Mouse (Mus musculus) forebrain, postnatal 0 days (tissue): ENCODE measurements around the gene Topors. TPM values are rescaled to one million over a fixed set of nuclear protein-coding genes. Genes with fewer than 3 reads are reported as not detected.
A peak's percentile ranks its signal among the peaks of the same experiment; 100 is the strongest.
"Not testable (repeated sequence)": the region's sequence is repeated elsewhere in the genome, so short reads cannot be mapped to it uniquely, and the experiment has no call there.

Experiments used
- ATAC-seq: fragments of 200-750 bp; cut with Nextera tagmentation; 2 replicates; pipeline ENCODE4 v1.8.0; 2017; ENCODE audit warnings: mild to moderate bottlenecking, moderate library complexity
- DNase-seq: peaks from one replicate; pipeline ENCODE4 v3.0.0-alpha.2; 2015
- H3K27ac ChIP-seq: fragments of 300-500 bp; sonication (generic); 2 replicates; pipeline ENCODE4 v1.5.1; 2014; ENCODE audit warnings: low read depth, mild to moderate bottlenecking, antibody characterized with exemption, low read length, moderate library complexity, mixed read lengths
- H3K27me3 ChIP-seq: fragments of 300-500 bp; sonication (generic); 2 replicates; pipeline ENCODE4 v1.6.1; 2014; ENCODE audit warnings: mild to moderate bottlenecking, low read length, mixed read lengths; ENCODE audit not compliant: insufficient read depth
- H3K36me3 ChIP-seq: fragments of 300-500 bp; sonication (generic); 2 replicates; pipeline ENCODE4 v1.6.1; 2014; ENCODE audit warnings: mild to moderate bottlenecking, moderate library complexity; ENCODE audit not compliant: insufficient read depth
- H3K4me1 ChIP-seq: fragments of 300-500 bp; sonication (generic); 2 replicates; pipeline ENCODE4 v1.6.1; 2014; ENCODE audit warnings: antibody characterized with exemption; ENCODE audit not compliant: insufficient read depth
- H3K4me2 ChIP-seq: fragments of 300-500 bp; sonication (generic); 2 replicates; pipeline ENCODE4 v1.6.1; 2014; ENCODE audit warnings: low read depth, mild to moderate bottlenecking, moderate library complexity
- H3K4me3 ChIP-seq: fragments of 300-500 bp; sonication (generic); 2 replicates; pipeline ENCODE4 v1.5.1; 2014; ENCODE audit warnings: low read depth, low read length, mixed read lengths
- H3K9ac ChIP-seq: fragments of 300-500 bp; sonication (generic); 2 replicates; pipeline ENCODE4 v1.6.1; 2014; ENCODE audit warnings: mild to moderate bottlenecking
- H3K9me3 ChIP-seq: fragments of 300-500 bp; sonication (generic); 2 replicates; pipeline ENCODE4 v1.6.1; 2016; ENCODE audit warnings: low read length
- CTCF ChIP-seq: sonication (generic); IDR thresholded peaks from 2 replicates; pipeline ENCODE4 v1.5.1; 2016; ENCODE audit warnings: antibody characterized with exemption, control low read depth, low read depth
- WGBS: fragments of 180-500 bp; shearing (Covaris S2); extraction: QIAGEN DNeasy Blood & Tissue Kit; methylation state at CpG from one replicate; pipeline ENCODE4 v1.1.7; 2014; 5-methylcytosine and 5-hydroxymethylcytosine counted together
- polyA plus RNA-seq: library from polyadenylated mRNA; unstranded; fragments of >200 nt; fragmentation: Nextera tagmentation; extraction: Ambion mirVana; gene quantifications from 2 replicates; pipeline ENCODE4 v1.2.1, GENCODE M21; 2015
- total RNA-seq: library from RNA; depleted of rRNA; stranded (reverse); fragments of >200 nt; gene quantifications from 2 replicates; pipeline ENCODE4 v1.2.3, GENCODE M21; 2014

Topors gene
- total and polyA plus RNA-seq, 2 experiments from 2014 or later = 29.4 to 35.1 TPM

DNA sequence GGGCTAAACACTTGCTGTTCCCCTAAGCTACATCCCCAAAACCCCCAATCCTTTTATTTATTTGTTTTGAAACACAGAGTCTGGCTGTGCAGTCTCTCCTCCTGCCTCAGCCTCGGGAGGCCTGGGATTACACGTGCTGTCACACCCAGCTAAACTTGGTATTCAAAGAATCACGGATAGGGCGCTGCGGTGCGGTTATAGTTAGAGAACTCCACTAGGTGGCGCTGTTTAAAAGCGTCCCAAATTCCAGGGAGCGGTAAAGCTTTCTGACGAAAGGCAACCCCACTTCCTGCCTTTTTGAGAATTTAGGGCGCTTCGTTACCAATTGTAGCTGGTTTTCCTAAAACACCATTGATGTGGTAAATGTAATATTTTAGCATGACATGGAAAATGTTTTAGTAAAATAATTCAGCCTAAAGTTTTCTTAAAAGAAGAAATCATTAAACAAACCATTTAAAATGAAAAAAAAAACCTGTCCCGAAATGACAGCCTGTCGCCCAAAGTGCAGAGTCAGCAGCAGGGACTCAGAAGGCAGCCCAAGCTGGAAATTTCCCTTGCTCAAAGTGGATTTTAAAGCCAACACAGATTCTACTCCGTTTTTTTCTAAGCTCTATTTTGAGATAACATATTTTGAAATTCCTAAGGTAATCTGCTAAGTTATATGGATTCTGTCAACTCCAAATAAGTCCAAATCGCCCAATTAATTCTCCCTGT lies 31.6 kb upstream of the Topors start:
- Histone ChIP-seq H3K4me3 (peak overlapping the region; percentile 23; the same call in 1 of the 2 replicates), H3K27ac (no peak overlapping the region), H3K36me3 (no peaks in the 10 kb centered on the region), H3K4me1 (no peaks in the 10 kb centered on the region), H3K9ac (no peak overlapping the region), H3K4me2 (peak overlapping the region; percentile 32), H3K27me3 (no peaks in the 10 kb centered on the region), H3K9me3 (no peaks in the 10 kb centered on the region)
- peak; percentile 94 for DNase-seq
- peak; percentile 94 for ATAC-seq
- 12% methylated on average over 16 of the region's 16 CpGs for WGBS
- TF ChIP-seq CTCF = peak; percentile 91

DNA sequence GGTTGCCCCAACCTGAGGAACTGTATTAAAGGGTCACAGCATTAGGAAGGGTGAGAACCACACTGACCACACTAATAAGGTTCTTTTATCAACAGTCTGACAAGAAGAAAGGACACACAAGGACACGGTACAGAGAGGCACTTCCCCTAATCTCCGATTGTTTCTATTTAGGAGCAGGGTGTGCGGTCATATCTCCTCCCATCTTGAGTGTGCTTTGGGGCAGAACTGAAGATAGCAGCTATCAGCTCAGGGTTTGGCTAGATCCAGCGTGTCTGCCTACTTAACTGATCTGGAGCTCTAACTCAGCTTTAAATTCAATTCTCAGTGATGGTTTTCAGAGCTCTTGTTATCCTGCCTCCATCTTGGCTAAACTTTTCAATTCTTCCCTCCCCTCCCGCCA lies 29.5 kb upstream of the Topors start:
- Histone ChIP-seq H3K27me3 (no peaks in the 10 kb centered on the region), H3K4me2 (no peak overlapping the region), H3K36me3 (no peaks in the 10 kb centered on the region), H3K9me3 (no peaks in the 10 kb centered on the region), H3K4me3 (no peak overlapping the region), H3K9ac (no peak overlapping the region), H3K27ac (no peak overlapping the region), H3K4me1 (no peaks in the 10 kb centered on the region)
- ATAC-seq (no peak), DNase-seq (no peak)
- WGBS = 83% methylated on average over 5 of the region's 5 CpGs
- TF ChIP-seq CTCF = no peak

DNA sequence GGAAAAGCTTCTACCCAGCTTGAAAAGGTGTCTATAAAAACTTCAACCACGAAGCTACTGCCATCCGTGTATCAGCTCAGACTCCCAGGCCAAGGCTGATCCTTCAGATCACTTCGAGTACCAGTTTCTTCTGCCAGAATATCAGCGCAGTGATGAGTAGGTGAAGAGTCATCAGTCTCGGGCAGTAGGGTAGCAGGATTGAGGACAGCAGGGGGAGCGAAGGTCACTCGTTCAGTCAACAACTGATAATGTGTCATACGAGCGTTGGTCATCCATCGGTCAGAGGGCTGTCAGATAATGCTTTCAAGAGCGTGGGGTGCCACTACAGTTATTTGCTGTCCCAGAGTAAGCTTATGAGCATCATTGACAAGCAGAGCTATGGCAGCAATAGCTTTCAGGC lies 21.9 kb upstream of the Topors start:
- H3K4me3 ChIP-seq, ATAC-seq, DNase-seq, H3K4me2 ChIP-seq, H3K36me3 ChIP-seq, H3K27me3 ChIP-seq, H3K9ac ChIP-seq, H3K27ac ChIP-seq, H3K4me1 ChIP-seq, H3K9me3 ChIP-seq: not testable (repeated sequence)
- WGBS = 96% methylated on average over 11 of the region's 11 CpGs

DNA sequence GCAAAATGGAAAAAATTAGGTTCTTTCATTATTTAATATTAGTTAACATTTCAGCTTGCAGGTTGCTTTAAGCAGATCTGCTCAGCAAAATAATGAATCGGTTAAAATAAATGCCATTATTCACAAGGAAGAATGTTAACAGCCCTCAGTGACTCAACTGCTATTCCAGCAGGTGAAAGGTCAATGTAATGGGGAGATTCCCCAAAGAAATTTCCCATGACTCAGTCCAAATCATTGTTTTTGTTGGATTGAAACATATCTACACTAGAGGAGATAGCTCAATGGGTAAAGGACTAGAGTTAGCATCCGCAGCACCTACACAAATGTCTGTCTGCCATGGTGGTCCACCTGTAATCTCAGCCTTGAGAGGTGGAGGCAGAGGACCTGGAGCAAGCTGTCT lies 19.4 kb upstream of the Topors start:
- no peak overlapping the region for H3K4me2 ChIP-seq
- no peak for ATAC-seq
- no peak overlapping the region for H3K4me3 ChIP-seq
- H3K4me1 ChIP-seq = no peaks in the 10 kb centered on the region
- no peak for TF ChIP-seq CTCF
- H3K36me3 ChIP-seq = no peaks in the 10 kb centered on the region
- H3K9me3 ChIP-seq = 0 out of 2 replicates have a peak, but pooled peaks cover 4% of the 10 kb centered on the region
- no peak for DNase-seq
- 92% methylated on average over 2 of the region's 2 CpGs for WGBS
- no peaks in the 10 kb centered on the region for H3K27me3 ChIP-seq
- no peak overlapping the region for H3K27ac ChIP-seq
- H3K9ac ChIP-seq = no peak overlapping the region

DNA sequence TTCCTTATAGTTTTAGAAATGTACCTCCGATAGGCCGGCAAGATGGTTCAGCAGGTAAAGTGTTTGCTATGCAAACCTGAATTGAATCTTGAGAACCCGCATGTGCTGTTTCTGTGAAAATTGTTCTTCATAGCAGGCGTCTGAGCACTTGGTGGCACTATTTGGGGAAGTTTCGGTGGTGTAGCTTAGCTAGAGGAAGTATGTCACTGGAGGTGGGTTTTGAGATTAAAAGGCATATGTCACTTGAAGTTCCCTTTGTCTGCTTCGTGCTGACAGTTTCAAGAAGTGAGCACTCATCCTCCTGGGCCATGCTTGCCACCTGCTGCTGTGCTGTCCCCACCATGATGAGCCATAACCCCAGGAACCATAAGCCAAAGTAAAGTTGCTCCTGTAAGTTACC lies 17.8 kb upstream of the Topors start:
- 0 out of 2 replicates have a peak, but pooled peaks cover 4% of the 10 kb centered on the region for H3K9me3 ChIP-seq
- ATAC-seq = no peak
- H3K36me3 ChIP-seq = no peaks in the 10 kb centered on the region
- H3K27me3 ChIP-seq = no peaks in the 10 kb centered on the region
- TF ChIP-seq CTCF = no peak
- H3K4me2 ChIP-seq = no peak overlapping the region
- H3K4me3 ChIP-seq = no peak overlapping the region
- no peak overlapping the region for H3K9ac ChIP-seq
- WGBS = 80% methylated on average over 6 of the region's 6 CpGs
- no peaks in the 10 kb centered on the region for H3K4me1 ChIP-seq
- no peak for DNase-seq
- H3K27ac ChIP-seq = no peak overlapping the region

DNA sequence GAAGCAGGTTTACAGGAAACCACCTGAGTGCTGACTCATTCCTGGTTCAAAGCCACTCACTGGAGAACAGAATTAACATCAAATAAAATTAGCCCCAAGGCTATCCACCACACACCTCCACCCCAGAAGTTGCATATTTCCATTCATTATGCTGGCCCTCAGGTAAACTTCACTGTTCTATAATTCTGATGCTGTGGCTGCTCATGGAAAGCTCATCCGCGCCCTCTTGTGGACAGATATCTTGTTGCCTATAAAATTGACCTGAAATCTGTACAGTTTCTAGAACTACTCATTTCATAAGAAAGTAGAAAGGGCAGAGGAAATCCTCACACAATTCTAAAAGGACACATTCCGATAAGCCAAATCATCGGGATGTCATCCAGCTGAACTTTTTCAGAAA lies 15.9 kb upstream of the Topors start:
- 22% methylated on average over 4 of the region's 4 CpGs for WGBS
- H3K27me3 ChIP-seq = no peaks in the 10 kb centered on the region
- peak; percentile 72 for DNase-seq
- H3K4me3 ChIP-seq = no peak overlapping the region
- TF ChIP-seq CTCF = peak; percentile 82
- no peak for ATAC-seq
- no peak overlapping the region for H3K4me2 ChIP-seq
- no peaks in the 10 kb centered on the region for H3K4me1 ChIP-seq
- 0 out of 2 replicates have a peak, but pooled peaks cover 2% of the 10 kb centered on the region for H3K9me3 ChIP-seq
- no peak overlapping the region for H3K9ac ChIP-seq
- H3K27ac ChIP-seq = no peak overlapping the region
- H3K36me3 ChIP-seq = no peaks in the 10 kb centered on the region

DNA sequence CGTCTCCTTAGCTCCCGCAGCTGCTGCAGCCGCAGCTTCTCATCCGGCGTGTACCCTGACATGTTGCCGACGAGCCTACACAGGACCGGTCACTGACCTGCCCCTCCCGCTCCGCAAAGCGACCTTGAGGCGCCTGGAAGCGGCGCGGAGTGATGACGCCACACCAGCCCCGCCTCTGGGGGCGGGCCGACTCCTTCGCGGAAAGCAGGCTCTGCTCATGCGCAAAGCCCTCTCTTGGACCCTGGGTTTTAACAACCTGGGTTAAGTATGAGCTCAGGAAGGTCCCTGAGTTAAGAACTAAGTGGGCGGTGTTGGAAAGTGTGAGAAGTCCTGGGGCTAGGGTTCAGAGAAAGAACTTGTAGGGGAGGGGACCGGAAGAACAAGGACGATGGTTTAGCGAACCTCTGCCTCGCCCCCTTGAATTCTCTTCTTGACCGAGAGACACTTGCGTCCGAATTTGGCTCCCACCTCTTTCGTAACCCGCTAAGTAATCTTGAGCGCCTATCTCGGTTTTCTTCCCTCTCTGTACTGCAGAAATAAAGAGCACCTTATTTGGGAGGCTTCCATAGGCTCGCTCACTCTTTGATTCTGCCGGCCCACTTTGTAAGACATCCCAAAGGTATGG lies 9.7 kb upstream of the Topors start, which contains the start of gene Ndufb6:
Ndufb6 (minus strand) TSS at position 146 of the 625 bp plus-strand sequence.
- WGBS = 1% methylated on average over 36 of the region's 36 CpGs
- no peaks in the 10 kb centered on the region for H3K9me3 ChIP-seq
- TF ChIP-seq CTCF = no peak
- H3K4me1 ChIP-seq = no peaks in the 10 kb centered on the region
- H3K27me3 ChIP-seq = no peaks in the 10 kb centered on the region
- peak within 1 kb of the TSS; percentile 79 for H3K4me3 ChIP-seq
- peak; percentile 96 for ATAC-seq
- peak; percentile 97 for DNase-seq
- H3K9ac ChIP-seq = peak within 1 kb of the TSS; percentile 80
- H3K36me3 ChIP-seq = peaks cover 11% of the 10 kb centered on the region; the same call in 1 of the 2 replicates
- peak within 1 kb of the TSS; percentile 84 for H3K4me2 ChIP-seq
- 0 out of 2 replicates have a peak within 1 kb of the TSS, but pooled peaks have one; percentile 35 for H3K27ac ChIP-seq
